Mouse (Mus musculus): Measurements from ENCODE around the gene Slc22a18.
A peak's percentile ranks its signal among the peaks of the same experiment; 100 is the strongest.

Slc22a18 gene

GRCm38 (mm10) chr7:143463865-143464415, 9.6 kb upstream of the Slc22a18 start:
- peak; percentile 75 for DNase-seq (ENCODE audit: low read depth)

GRCm38 (mm10) chr7:143464811-143465560, 8.6 kb upstream of the Slc22a18 start:
- DNase-seq (ENCODE audit: low read depth): no peak

- DNase-seq (ENCODE audit: low read depth): peak; percentile 73
Measured at GRCm38 (mm10) chr7:143466099-143466677, 7.3 kb upstream of the Slc22a18 start.

- no peak for DNase-seq (ENCODE audit: low read depth)
Measured at GRCm38 (mm10) chr7:143467714-143468113, 5.8 kb upstream of the Slc22a18 start.

GRCm38 (mm10) chr7:143469946-143470345, 3.6 kb upstream of the Slc22a18 start:
- peak; percentile 77 for DNase-seq (ENCODE audit: low read depth)

GRCm38 (mm10) chr7:143474811-143475210, 1.3 kb downstream of the Slc22a18 start:
- no peak for DNase-seq (ENCODE audit: low read depth)

GRCm38 (mm10) chr7:143475876-143476275, 2.3 kb downstream of the Slc22a18 start:
- peak; percentile 8 for DNase-seq (ENCODE audit: low read depth)

- DNase-seq (ENCODE audit: low read depth): no peak
Measured at GRCm38 (mm10) chr7:143476702-143477335, 3.3 kb downstream of the Slc22a18 start.

GRCm38 (mm10) chr7:143477800-143478199, 4.3 kb downstream of the Slc22a18 start:
- no peak for DNase-seq (ENCODE audit: low read depth)

GRCm38 (mm10) chr7:143480498-143480897, 7.0 kb downstream of the Slc22a18 start:
- DNase-seq (ENCODE audit: low read depth): peak; percentile 47

- no peak for DNase-seq (ENCODE audit: low read depth)
Measured at GRCm38 (mm10) chr7:143481806-143482387, 8.4 kb downstream of the Slc22a18 start.

- no peak for DNase-seq (ENCODE audit: low read depth)
Measured at GRCm38 (mm10) chr7:143482541-143482940, 9.0 kb downstream of the Slc22a18 start.

- no peak for DNase-seq (ENCODE audit: low read depth)
Measured at GRCm38 (mm10) chr7:143489735-143490134, 16.2 kb downstream of the Slc22a18 start.

- DNase-seq (ENCODE audit: low read depth): no peak
Measured at GRCm38 (mm10) chr7:143493616-143494126, 20.1 kb downstream of the Slc22a18 start.

GRCm38 (mm10) chr7:143495104-143495961, 21.8 kb downstream of the Slc22a18 start:
- no peak for DNase-seq (ENCODE audit: low read depth)

GRCm38 (mm10) chr7:143498584-143498983, 25.0 kb downstream of the Slc22a18 start:
- DNase-seq (ENCODE audit: low read depth): no peak

- no peak for DNase-seq (ENCODE audit: low read depth)
Measured at GRCm38 (mm10) chr7:143500912-143501311, 27.4 kb downstream of the Slc22a18 start.

- DNase-seq (ENCODE audit: low read depth): no peak
Measured at GRCm38 (mm10) chr7:143501643-143502417, 28.3 kb downstream of the Slc22a18 start.

- DNase-seq (ENCODE audit: low read depth): peak; percentile 10
Measured at GRCm38 (mm10) chr7:143502418-143503200, 29.1 kb downstream of the Slc22a18 start, which contains the start of gene Phlda2. Gene Phlda2, minus strand, starts transcription at chr7:143503150.

- no peak for DNase-seq (ENCODE audit: low read depth)
Measured at GRCm38 (mm10) chr7:143503926-143504325, 30.4 kb downstream of the Slc22a18 start.

Data from NIH3T3 (cell line).